Mouse (Mus musculus): ENCODE data around the gene Gpr6.

Gpr6 gene

DNA sequence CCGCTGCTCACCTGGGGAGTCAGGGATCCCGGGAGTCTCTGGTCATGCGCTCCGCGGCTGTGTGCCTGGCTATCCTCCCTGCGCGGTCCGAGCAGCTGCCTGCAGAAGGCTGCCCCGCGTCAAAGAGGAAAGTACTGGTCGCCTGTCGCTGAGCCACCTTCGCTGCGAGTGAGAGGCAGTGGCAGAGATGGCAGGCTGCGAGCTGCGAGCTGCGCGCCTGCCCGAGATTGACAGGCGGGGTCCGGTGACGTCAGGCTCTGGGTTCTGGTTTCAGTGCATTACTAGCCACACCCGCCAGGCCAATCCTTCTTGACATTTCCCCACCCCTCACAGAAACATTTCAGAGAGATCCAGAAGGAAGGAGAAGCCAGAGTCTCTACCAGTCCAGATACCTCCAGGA, at the start of gene Gpr6:
Gpr6 (minus strand) TSS at position 170 of the 400 bp plus-strand sequence.
- peak; percentile 64 to 75 for DNase-seq

DNA sequence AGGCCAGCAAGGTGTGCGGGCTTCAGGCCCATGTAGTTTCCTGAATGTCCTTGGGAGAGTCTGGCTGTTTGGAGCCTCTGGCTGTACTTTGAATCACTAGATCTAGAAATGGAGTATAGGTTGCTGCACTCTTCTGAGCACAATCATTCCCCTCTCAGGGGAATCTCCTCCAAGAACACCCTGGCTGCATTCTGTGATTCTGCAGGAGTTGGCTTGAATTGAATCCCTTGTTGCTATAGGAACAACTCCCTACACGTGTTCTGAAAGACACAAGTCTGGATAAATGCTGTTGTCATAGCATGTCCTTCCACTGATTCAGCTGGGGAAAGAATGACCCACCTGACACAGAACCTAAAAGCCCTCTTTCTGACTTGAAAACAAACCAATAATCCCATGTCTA, 28.0 kb upstream of the Gpr6 start:
- no peak for DNase-seq

DNA sequence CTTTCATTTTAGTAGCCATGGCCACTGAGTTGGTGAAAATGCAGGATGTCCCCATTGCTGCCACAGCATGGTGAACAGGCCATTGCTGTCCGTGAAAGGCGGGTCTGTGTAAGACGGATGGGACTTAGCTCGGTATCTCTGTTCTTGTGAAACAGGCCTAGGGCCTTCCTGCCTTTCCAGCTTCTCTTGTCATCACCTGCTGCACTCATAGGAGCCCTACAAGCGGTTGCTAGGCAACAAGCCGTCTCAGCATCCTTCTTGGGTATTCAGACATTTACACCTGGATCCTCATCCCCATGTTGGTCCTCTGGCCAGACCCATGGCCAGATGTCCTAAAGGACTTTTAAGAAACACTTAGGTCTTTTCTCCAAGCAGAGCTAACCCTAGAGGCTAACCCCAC, 26.1 kb upstream of the Gpr6 start:
- DNase-seq = no peak

DNA sequence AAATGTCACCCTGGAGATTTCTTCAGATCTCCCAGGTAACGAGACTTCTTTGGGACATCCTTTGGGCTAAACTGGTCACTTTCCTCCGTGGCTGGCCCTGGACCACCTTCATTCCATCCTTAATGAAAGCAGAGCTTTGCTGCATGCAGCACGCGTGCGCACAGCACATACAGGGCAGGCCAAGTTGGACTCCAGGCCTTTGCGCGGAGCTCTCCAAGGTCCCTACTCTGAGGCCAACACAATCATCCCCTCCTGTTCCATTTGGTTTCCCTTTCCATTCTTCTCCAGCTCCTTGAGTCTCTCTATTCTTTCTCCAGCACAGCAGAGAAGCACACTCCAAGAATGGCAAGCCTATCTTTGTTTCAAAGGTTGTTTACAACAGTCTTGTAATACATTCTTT, 16.8 kb upstream of the Gpr6 start:
- no peak for DNase-seq

DNA sequence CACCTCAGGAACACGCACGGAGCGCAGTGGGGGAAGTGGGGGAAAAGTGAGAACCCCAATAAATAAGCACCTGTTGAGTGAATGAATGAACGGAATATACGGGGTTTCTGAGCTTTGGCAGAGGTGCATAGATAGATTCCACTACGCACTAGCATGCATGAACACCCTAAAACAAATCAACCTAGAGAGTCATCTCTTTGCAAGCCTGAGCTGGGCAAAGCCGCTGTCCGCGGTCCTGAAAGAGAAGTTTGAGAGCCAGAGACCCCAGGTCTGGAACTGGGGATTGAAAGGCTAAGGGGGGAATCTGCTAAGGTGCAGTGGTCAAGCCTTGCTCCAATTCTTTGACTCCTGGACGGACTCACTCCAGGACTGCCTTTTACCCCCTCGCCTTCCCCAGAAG, 389 bp downstream of the Gpr6 start:
- peak in 1 of 2 experiments; percentile 8 for DNase-seq

DNA sequence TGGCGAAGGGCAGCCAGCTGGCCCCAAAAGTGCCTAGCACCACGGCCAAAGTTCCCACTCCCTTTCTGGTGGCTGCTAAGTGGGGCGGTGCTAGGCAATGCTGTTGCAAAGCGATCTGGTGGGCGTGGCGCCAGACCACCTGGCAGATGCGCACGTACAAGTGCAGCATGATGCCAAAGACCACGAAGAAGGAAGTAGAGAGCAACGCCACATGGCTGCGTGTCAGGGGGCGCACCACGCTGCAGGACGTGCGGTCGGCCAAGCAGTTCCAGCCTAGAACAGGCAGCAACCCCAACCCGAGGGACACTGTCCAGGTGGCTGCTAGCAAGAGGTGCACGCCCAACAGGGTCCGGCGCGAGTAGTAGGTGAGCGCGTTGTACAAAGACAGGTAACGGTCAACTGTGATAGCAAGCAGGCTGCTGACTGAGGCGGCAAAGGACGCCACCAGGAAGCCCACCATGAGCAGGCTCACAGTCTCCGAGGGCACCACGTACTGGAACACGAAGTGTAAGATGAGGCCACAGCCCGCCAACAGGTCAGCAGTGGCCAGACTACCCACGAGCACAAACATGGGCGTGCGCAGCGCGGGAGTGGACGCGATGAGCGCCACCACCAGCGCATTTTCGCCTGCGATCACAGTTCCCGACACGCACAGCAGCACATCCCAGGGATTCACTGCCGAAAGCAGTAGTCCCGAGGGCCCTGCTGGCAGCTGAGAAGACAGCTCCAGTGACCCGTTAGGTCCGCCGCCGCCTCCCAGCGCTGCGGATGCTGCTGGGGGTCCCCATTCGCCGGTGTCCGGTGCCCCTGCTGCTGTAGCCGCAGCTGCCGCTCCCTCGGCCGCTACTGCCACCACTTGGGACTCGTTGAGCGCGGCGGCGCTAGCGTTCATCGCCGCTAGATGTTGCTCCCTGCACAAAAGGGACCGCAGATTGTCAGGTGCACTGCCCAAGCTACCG, 1.1 kb downstream of the Gpr6 start:
- peak; percentile 66 to 70 for DNase-seq

DNA sequence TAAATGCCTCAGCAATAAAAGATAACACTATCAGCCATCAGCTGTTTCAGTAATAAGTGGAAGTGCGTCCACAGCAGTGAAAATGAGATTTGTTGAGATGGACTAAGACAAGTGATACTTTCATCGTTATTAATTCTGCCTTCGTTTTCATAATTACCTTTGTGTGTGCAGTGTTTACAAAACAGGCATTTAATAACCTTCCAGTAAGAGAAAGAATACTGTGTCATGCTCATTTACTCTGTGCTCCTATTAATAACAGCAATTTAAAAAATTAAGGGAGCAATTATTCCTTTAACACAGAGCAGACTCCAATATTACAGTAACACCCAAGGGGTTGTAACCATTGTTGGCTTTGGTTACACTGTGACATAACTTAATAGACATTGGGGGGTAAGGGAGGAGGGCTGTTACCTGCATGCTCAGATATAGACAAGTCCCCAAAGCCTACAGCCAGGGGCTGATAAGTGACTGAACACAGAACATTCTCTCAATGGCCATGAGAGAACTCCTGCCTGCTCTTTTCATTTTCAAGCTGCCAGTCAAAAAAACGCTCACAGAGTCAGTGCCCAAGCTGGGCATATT, 11.7 kb downstream of the Gpr6 start:
- no peak for DNase-seq

DNA sequence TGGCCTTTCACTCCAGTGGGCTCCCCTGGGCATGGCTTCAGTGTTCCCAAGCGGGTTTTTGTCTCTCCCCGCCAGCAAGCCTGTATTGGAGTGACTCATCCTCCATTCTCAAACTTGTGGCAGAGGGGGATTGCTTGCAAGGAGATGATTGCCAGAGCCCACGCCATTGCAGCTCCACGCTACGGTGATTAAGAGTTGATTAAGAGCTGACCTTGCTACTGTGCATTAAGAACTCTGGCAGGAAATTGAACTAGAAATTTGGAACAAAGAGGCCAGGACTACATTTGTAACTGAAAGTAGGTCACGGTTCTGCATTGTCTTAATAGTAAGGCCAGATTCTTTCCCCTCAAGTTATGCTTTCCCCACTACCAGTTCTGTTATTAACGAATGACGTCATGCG, 16.5 kb downstream of the Gpr6 start:
- no peak for DNase-seq

DNA sequence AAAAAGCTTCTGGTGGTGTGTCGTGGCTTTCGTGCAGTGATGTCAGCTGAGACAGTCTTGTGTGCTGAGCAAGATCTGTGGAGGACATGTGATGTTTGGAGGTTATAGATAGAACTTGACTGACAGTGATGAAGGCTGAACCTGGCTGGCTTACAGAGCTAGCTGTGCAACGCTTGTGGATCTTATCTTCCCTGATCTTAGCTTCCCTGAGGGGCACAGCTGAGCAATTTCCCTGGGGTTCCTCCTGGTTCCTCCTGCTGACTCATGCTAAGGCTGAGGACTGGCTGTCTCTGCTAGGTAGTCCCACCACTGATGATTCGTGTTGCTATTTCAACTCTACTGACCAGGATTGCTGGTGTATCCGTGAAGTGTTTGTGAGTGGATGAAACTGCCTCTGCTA, 18.1 kb downstream of the Gpr6 start:
- no peak for DNase-seq

DNA sequence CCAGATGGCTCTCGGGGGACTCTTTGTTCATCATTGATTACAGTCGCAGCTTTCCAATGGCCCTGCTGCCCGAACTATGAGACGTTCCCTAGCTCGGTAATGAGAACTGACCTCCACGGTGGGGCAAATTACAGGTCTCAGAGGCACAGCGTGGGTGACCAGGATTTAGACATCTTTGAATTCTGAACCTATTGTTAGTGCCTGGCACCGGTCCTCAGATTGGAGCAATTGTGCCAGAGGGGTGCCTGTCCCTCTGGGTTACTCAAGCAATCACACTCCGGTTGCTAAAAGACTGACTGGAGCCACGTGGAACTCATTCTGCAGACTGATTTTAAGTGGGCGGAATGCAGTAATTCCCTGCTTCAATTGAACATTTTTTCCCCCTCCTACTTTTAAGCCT, 29.8 kb downstream of the Gpr6 start:
- no peak for DNase-seq

DNA sequence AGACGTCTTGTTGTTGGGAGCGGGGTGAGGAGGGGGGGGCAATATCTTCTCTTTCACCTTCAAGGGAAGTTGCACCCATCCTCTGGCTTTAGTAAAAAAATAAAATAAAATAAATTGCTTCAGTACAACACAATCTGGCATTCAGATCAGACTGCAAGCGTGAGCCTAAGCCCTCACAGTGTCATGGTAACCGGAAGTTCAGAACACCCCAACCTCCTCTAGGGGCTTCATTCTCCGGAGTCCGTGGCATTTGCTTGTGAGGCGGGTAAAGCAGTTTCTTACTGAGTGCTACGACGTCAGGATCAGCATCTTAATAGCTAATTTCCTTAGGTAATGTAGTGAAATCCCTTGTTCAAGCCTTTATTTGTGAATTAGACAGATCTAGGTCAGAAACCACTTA, 30.6 kb downstream of the Gpr6 start:
- no peak for DNase-seq

DNA sequence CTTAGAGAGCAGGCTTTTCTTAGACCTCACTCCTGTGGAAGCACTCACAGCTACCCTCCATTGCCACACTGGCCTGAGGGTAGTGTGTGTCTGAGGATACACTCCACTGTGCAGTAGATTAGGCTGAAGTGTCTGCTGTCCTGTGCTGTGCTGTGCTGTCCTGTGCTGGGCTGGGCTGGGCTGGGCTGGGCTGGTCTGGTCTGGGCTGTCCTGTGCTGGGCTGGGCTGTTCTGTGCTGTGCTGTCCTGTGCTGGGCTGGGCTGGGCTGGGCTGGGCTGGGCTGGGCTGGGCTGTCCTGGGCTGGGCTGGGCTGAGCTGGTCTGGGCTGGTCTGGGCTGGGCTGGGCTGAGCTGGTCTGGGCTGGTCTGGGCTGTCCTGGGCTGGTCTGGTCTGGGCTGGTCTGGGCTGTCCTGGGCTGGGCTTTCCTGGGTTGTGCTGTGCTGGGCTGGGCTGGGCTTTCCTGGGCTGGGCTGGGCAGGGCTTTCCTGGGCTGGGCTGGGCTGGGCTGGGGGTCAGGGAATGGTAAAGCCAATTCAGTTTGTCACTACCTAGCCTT, 31.5 kb downstream of the Gpr6 start:
- no peak for DNase-seq

DNA sequence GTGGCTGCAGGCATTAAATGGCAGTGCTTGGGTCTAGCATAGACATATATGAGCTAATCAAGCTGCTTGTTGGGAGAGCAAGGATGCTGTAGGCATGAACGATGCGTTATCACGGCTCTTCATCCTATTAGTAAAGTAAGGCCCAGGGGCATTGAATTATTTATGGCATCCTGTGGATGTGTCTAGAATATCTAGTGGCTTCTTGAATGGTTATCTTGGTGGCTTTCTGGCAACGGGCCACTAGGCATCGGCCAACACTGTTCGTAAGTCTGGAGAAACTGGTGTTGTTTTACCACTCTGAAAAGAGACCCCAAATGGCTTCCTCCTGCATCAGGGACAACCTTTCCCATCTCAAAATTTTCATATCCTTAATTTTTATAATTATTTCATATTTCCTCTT, 33.6 kb downstream of the Gpr6 start:
- peak in 1 of 2 experiments; percentile 9 for DNase-seq

DNA sequence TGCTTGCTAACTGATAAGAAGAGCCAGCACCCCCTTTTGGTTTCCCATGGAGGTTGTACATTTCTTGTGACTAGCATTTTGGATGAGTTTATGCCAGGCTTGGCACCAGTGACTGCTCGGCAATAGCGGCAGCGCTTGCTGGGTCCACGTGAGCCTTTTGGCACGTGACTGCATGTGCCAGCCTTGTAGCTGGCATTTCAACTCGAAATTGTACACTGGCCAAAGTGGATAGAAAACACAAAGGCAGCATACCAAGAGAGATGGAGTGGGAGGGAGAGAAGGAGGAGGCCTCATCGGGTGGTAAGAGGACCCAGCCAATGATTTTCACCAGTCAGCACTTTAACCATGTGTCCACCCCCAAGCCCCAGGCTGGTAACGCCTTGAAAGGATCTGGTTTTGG, 34.4 kb downstream of the Gpr6 start:
- DNase-seq = peak; percentile 63 to 78

DNA sequence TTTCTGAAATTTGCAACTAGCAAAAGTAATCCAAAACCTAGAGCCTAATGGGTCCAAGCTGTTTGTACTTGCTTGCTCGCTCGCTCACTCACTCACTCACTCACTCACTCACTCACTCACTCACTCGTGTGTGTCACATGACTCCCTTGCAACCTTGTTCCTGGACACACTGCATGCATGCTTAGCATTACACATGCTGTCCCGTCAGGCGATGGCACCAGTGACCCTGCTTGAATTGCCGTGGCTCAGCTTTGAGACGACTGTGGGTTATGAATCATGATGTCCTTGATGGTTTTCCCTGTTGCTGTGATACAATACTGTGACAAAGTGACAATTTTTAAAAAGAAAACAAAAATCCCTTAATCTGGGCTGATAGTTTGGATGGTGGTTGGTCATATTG, 39.3 kb downstream of the Gpr6 start:
- no peak for DNase-seq

DNA sequence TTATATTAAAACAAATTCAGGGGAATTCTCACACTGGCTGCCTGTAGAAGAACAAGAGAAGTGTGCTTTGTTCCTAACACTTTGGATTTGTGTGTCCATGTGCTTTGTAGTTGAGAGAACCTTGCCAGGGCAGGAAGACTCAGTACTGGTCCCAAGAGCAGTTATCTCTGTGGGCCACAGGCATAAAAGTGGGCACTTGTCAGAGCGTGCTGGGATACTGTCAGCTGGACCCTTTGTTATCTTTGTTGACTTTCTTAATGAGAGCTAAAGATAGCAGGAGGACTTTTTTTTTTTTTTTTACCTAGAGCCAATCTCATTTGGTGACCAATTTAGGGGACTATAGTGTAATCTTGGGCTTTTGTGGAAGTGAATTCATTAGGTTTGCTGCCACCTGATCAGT, 47.2 kb downstream of the Gpr6 start:
- no peak for DNase-seq

DNA sequence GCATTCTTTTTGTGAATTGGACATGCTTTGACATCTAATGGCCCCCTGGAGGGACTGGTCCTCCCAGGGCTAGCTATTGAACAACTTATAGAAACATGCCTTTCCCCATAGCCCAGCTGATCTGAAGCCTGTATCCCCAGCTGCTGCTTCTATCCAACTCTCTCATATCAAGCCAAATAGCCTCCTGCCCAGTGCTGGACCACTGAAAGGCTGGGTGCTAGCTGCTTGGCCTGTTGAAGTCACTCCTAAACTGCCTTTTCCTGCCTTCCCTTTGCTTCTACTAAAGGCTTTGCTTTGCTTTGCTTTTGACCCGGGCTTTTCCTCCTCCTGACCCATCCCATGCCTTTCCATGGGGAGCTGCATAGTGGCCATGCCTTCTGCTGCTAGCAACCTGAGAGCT, 47.7 kb downstream of the Gpr6 start:
- no peak for DNase-seq

DNA sequence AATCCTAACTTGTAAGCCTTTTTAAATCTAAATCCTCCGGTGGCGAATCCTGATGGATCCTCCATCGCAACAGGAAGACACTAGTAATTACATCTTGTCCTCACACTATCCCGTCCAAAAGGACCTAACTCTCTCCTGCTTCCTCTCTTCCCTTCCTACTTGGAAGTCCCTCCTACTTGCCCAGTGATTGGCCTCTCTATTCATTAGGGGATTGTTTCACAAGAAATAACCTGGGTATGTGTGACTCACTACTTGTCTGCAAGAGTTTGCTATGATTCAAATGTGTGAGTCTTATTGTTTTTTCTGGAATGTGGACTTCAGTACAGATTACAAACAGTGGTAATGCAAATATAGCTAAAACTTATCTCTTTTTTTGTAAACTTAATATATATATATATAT, 49.9 kb downstream of the Gpr6 start:
- no peak for DNase-seq

All from cerebellum, postnatal 25 days (tissue).